Mouse (Mus musculus) CD4-positive helper T cell, adult 2 months (primary cell): ENCODE data around the gene R3hdm2.

Experiments used
- DNase-seq: peaks from one replicate; pipeline ENCODE4 v3.0.0-alpha.2; 2012; ENCODE audit warnings: low read depth, missing footprints, low spot score

Gene R3hdm2

DNA sequence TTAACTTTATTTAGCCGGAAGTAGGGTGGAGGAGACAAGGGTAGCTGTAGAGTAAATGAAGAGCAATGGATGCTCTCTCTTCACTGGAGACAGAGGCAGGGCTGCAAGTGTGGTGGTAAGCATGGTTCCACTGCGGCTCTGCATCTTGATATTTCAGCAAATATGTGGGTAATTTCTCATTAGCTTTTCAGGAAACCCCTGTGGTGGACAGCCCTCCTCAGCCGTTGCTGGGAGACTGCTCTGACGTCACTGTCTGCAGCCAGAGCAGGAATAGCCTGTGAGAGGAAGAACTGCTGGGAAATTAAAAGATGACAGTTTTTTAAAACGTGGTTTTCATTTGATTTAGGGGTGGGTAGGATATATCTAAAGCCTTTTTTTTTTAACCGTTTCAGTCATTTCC lies 41.9 kb downstream of the R3hdm2 start:
- no peak for DNase-seq

GRCm38 (mm10) chr10:127425794-127426193 lies 45.7 kb downstream of the R3hdm2 start:
- no peak for DNase-seq

DNA sequence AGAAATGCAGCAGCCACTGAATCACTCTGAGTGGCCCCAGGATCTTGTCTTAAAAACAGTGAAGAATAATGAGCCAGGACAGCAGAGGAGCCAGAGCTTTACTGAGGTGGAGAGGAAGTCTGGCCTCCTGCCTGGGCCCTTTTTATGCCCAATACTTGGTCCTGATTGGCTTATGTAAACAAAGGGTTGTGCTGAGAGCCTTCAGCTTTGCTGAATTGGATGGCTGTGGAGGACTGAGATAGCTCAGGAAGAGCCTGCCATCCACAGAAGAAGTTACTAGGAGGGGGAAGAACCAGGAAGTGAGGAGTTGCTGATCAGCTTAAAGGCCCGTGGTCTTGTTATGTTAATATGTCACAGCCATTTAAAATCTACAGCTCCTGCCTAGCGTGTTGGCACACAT lies 46.5 kb downstream of the R3hdm2 start:
- no peak for DNase-seq

- no peak for DNase-seq
Measured at GRCm38 (mm10) chr10:127427107-127427506, 47.0 kb downstream of the R3hdm2 start.

- no peak for DNase-seq
Measured at GRCm38 (mm10) chr10:127427987-127428386, 47.9 kb downstream of the R3hdm2 start.

GRCm38 (mm10) chr10:127429538-127429937 lies 49.4 kb downstream of the R3hdm2 start:
- no peak for DNase-seq

DNA sequence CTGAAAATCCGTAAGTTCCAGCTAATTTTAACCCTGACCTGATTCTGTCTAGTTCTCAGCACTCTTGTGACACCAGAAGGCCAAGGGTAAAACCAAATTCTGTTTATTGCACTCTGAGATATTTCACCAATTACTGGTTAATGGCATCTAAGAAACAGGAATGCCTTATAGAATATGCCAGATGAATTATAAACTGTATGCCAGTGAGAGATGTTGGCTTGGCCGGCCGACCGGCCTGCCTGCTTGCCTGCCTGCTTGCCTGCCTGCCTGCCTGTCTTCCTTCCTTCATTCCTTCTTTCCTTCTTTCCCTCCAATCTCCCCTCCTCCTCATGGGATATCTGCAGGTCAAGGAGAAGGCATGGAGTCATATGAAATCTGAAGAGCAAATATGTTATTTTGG lies 52.3 kb downstream of the R3hdm2 start:
- no peak for DNase-seq

- DNase-seq: no peak
Measured at GRCm38 (mm10) chr10:127437354-127438113, 57.4 kb downstream of the R3hdm2 start.

DNA sequence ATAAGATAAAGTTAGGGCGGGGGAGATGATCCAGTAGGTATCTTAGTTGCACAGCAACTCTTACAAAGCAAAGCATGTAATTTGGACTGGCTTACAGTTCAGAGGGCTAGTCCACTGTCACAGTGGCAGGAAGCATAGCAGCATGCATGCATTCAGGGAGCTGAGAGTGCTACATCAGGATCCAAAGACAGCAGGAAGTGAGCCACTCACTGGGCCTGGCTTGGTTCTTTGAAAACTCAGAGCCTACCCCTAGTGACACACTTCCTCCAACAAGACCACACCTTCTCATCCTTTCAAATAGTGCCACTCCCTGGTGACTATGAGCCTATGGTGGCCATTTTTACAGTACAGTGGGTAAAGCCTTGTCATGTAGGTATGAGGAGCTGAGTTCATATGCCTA lies 73.6 kb downstream of the R3hdm2 start:
- no peak for DNase-seq

GRCm38 (mm10) chr10:127462411-127463096 lies 82.4 kb downstream of the R3hdm2 start:
- no peak for DNase-seq

GRCm38 (mm10) chr10:127471281-127471988 lies 91.3 kb downstream of the R3hdm2 start:
- DNase-seq: peak; percentile 51

DNA sequence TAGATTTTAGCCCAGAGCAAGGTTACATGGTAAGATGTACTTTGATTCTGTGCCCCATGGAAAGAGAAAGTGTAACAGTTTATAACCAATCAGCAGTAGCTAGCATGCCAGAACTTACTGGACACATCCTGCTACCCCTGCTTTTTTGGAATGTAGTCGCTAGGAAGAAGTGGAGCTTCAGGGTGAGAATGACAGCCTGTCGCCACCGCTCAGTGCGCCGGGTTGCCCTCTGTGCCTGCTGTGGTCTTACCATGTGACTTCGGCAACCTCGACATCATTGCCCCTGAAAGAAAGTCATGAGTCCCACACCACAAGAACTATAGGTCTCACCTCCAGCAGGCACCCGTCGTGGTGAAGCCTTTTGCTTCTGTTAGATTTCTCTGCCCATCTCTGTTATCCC lies 92.6 kb downstream of the R3hdm2 start:
- DNase-seq: no peak

DNA sequence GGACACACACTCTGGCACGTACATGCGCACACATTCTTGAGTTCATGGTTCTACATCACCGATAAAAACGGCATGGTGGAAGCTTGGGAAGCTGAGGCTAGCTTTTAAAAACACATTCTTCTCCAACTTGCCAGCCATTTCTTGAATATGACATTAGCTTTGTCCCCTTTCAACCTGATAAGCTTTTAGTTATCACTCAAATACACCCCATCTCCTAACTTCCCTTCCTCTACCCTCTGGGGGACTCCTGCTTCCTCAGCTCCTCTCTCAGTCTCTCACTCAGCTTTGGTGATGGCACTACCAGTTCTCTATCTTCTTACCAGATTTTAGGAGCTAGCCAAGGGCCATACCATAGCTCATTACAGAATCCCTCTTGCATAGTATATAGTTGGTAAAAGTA lies 95.0 kb downstream of the R3hdm2 start:
- DNase-seq: no peak

DNA sequence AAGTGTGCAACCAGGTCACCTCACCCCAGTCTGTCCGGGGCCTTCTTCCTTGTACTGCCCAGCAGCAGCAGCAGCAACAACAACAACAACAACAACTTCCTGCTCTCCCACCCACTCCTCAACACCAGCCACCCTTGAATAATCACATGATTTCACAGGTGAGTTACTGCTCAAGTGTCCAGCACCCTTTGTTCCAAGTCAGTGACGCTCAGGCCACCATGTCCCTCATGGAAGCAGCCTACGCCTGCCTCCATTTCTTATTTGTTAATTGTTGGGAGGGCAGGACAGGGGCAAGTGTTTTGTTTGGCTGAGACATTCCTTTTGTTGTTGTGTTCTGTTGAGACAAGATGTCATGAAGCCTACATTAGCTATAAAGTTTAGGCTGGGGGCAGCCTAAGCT lies 96.4 kb downstream of the R3hdm2 start:
- no peak for DNase-seq

DNA sequence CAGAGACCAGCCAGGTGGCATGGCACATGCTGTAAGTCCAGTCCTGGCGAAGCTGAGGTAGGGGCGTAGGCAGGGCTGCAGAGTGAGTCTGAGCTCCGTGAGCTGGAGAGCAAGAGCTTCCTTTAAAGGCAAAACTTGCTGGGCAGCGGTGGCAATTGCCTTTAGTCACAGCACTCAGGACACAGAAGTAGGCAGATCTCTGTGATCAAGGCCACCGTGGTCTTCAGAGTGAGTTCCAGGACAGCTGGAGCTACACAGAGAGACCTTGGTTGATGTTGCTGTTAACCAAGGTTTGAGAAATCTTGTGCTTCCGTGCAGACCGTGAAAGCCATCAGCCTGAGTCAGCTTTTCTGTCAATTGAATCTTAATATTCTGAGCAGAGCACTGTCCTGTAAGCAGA lies 97.2 kb downstream of the R3hdm2 start:
- no peak for DNase-seq

- DNase-seq: no peak
Measured at GRCm38 (mm10) chr10:127479131-127479530, 99.0 kb downstream of the R3hdm2 start.

- no peak for DNase-seq
Measured at GRCm38 (mm10) chr10:127480833-127481813, 101.0 kb downstream of the R3hdm2 start.

DNA sequence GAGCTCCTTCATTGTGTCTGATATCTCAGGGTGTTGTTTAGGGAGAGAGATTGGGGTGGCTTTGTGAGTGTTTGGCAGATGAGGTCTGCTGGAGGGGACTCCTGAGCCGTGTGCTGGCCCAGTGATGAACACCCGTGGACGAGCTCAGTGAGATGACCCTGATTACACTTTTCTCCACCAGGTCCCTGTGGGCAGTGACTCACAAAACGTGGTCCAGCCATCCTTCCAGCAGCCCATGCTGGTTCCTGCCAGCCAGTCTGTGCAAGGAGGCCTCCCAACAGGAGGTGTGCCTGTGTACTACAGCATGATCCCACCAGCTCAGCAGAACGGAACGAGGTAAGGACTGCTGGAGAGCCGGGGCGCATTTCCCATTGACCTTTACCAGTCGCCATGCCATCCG lies 105.1 kb downstream of the R3hdm2 start:
- no peak for DNase-seq

DNA sequence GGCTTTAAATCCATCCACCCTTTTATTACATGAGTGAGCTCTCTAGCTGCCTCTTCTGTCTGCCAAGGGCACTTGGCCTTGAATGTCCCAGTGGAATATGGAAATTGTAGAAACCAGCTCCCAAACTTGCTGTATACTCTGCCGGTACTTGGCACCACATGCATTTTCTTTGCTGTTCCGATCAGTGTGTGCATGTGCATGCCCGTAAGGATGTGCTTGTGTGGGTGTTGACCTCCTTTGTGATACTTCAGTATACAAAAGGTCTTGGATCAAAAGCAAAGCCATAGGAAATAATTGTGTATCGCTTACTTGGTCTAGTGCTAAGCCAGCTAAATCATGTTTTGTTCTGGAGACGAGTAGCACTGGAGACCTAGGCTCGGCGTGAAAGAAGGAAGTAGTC lies 108.7 kb downstream of the R3hdm2 start:
- DNase-seq: no peak

- DNase-seq: no peak
Measured at GRCm38 (mm10) chr10:127490160-127491127, 110.3 kb downstream of the R3hdm2 start.
